In the genomic region with DNA sequence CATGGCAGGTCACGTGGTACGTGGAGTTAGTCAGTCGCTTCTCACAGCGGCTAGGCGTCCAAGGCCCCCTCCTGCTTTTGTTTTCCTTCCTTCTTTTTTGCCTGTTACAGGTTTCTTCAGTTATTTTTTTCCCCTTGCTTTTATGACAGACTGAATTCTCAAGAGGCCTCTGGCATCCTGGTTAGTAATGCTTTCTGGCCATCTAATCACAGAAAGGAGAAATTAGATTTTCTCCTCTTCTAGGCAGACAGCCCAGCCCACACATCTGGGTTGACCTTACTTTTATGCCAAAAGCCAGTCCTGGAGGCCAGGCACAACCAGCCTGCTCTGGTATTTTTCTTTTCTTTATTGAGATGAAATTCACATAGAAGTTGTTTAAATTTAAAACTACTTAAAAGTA, we compare ENCODE assay signal across 17 mouse cellular contexts.
"Had no signal": no experiment of that assay in that cellular context is flagged by ENCODE, and none has a peak within 500 bp of the region (broad histone marks: within the 10 kb centered on the region; RNA-seq: fewer than 3 reads in every experiment).

No protein-coding gene starts in this region.

- H3K27ac ChIP-seq: layer of hippocampus, adult 2 months; liver, embryonic 13.5 days; lung, embryonic 15.5 days; macrophage; midbrain, embryonic 15.5 days; neural tube, embryonic 13.5 days had no signal

- H3K4me1 ChIP-seq: liver, embryonic 13.5 days; lung, embryonic 15.5 days; megakaryocyte, embryonic 14.5 days; midbrain, embryonic 15.5 days had no signal

- H3K4me2 ChIP-seq: liver, embryonic 13.5 days; lung, embryonic 15.5 days; midbrain, embryonic 11.5 days; midbrain, embryonic 15.5 days; neural tube, embryonic 13.5 days had no signal

- H3K4me3 ChIP-seq: layer of hippocampus, adult 2 months; liver, embryonic 13.5 days; lung, embryonic 15.5 days; megakaryocyte, embryonic 14.5 days; midbrain, embryonic 15.5 days; neural tube, embryonic 13.5 days had no signal

- H3K9me3 ChIP-seq: liver, embryonic 13.5 days; lung, embryonic 15.5 days; midbrain, embryonic 15.5 days; neural tube, embryonic 13.5 days had no signal

- H3K36me3 ChIP-seq: liver, embryonic 13.5 days; lung, embryonic 15.5 days had no signal

- H3K27me3 ChIP-seq: liver, embryonic 13.5 days; lung, embryonic 15.5 days; megakaryocyte, embryonic 14.5 days; midbrain, embryonic 15.5 days; neural tube, embryonic 13.5 days had no signal

- ATAC-seq: liver, postnatal 0 days; midbrain, embryonic 15.5 days had no signal

- DNase-seq: kidney, postnatal 10 days; kidney, postnatal 4 days; left cerebral cortex, postnatal 4 days; liver; liver, embryonic 13.5 days; liver, postnatal 0 days; lung, postnatal 14 days; right cerebral cortex, postnatal 25 days; thymus, adult 2 months; thymus, postnatal 25 days had no signal

- H3K9ac ChIP-seq: liver, embryonic 13.5 days; liver, postnatal 0 days; lung, embryonic 15.5 days; midbrain, embryonic 15.5 days; neural tube, embryonic 13.5 days had no signal
